Mouse (Mus musculus): Measurements from ENCODE around the gene Amigo3.

Amigo3 gene

GRCm38 (mm10) chr9:108090611-108091120, 37.7 kb downstream of the Amigo3 start:
- DNase-seq = no peak

GRCm38 (mm10) chr9:108093586-108093985, 40.6 kb downstream of the Amigo3 start:
- no peak for DNase-seq

DNA sequence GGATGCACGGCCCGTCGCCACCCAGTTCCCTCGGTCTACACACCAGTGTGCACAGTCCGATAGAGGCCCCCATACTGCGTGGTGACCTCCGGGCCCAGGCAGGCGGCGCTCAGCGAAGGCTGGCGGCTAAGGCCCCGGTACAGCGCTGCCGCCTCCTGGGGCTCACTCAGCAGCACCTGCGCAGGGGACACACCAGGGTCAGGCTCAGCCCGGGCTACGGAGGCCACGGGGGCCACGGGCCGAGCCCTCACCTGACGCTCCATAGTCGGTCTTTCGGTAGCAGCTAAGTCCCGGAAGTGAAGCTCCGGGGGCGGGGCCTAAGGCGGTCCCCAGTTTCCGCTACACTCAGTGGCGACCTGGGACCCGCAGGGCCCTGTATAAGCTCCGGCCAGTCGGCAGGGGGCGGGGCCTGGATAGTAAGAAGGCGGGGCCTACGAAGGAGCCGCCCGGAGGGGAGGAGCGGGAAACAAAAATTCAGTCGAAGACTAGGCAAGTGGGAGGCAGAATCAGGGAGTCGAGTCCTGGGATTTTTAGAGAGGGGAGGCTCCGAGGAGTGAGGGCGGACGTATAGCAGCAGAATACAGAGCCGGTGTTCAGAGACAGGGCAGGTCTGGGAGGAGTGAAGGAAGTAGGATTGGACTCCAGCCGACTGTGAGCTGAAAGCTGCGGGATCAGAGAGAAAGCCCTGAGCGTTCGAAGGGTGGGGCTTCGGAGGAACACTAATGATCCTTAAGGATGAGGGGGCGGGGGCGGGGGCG, 41.4 kb downstream of the Amigo3 start, which contains the start of gene Apeh:
Gene Apeh (minus strand): TSS at position 423 of the 758 bp plus-strand sequence.
- DNase-seq = peak; percentile 99

DNA sequence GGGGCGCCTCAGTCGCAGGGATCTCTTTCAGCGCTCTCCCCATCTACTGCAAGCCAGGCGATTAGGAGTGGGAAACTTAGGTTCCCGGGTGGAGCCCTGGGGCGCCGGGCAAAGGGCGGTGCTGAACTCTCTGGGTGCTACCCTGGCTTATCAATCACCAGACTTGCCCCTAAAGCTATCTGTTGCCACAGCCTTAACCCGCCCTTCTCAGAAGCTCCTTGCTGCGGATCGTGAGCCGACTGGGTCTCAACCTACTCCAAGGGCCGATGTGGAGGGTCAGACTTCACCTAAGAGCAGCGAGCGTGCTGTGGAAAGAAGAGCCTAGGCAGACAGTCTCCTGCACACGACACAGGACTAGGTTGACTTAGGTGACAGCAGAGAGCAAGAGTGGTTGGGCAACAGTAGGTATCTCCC, 42.0 kb downstream of the Amigo3 start:
- DNase-seq = peak; percentile 95

- DNase-seq = no peak
Observed at GRCm38 (mm10) chr9:108095518-108095917, 42.6 kb downstream of the Amigo3 start.

DNA sequence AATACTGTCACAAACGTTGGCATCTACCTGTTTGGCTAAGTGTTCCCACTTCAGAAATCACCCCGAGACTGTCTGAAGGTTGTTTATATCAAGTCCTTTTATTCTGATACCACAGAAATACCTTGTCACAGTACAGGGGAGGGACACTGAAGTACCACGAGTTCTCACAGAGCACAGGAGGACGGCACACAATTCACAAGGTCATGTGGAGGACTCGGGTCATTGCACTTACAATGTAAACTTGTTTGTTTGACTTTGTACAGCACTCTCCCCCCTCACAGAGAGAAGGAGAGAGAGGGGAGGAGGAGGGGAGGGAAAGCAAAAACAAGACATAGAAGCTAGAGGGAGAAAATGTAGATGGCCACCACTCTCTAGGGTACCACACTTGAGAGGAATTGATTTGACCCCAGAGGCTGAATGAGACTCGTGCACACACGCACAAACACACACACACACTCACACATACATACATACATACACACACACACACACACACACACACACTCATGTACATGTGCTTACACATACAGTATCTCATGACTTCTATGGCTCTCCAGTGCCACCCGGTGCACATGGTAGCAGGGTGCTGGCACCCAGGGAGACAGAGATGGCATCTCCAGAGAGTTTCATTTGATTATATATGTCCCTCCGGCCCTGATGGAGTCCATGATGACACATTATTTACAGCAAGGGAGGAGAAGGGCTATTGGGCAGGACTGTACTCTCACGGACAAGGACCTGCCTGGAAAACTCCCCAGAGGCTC, 43.2 kb downstream of the Amigo3 start:
- DNase-seq = no peak

DNA sequence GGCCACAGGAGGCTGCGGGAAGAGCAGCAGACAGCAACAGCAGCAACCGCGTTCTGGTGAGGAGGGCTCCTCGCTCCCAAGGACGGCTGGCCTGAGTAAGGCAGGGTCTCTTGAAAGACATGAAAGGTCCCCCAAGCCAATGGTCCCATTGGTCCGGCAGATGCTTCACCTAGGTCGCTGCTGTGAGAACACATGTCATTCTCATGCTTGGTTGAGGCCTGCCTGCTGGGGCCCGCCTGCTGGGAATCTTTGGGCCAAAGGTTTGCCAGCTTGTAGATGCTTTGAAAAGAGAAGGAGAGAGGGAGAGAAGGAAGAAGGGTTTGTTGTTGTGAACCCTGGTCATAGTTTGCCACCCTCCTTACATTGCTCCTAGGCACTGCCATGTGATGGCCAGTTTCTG, 46.7 kb downstream of the Amigo3 start:
- DNase-seq = no peak

GRCm38 (mm10) chr9:108104766-108105548, 52.0 kb downstream of the Amigo3 start:
- no peak for DNase-seq

All from heart, adult 11 months (tissue).